Mouse (Mus musculus) large intestine, adult 2 months (tissue): ENCODE data around the gene Krt77. TPM values are rescaled to one million over a fixed set of nuclear protein-coding genes. Genes with fewer than 3 reads are reported as not detected.

ENCODE experiments used
- DNase-seq: peaks from one replicate; pipeline ENCODE4 v3.0.0-alpha.2; 2012; ENCODE audit warnings: low read depth, low spot score
- WGBS: fragments of 180-500 bp; shearing (Covaris S2); methylation state at CpG from one replicate; pipeline ENCODE4 v1.1.7; 2018; 5-methylcytosine and 5-hydroxymethylcytosine counted together
- polyA plus RNA-seq: library from polyadenylated mRNA; depleted of rRNA; stranded (reverse); fragments of >200 nt; gene quantifications from 2 replicates; pipeline ENCODE4 v1.2.3, GENCODE M21; 2012; rRNA removed

Gene Krt77
- not detected in 2 replicates for polyA plus RNA-seq

DNA sequence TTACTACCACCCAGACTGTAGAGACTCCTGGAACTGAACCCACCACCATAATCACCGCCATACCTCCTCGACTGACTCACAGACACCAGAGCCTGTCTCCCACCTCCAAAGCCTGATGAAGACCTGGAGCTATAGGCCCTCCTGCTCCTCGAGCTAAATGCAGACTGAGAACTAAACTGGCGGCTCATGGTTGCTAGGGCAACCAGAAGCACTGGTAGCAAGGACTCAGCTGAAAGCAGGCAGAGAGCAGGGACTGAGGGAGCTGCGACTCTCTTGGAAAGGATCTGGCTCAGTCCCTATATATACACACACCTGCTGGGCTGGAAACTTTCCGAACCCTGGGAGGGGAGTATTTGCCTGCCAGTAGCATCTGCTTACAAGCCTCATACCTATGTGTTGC is at the start of gene Krt77:
Gene Krt77 (minus strand): TSS at position 275 of the 400 bp plus-strand sequence.
- WGBS = 24% methylated on average over 6 of the region's 6 CpGs
- DNase-seq = no peak

GRCm38 (mm10) chr15:101916072-101916471 is 46.6 kb upstream of the Krt77 start:
- DNase-seq = no peak
- 62% methylated on average over 2 of the region's 2 CpGs for WGBS

GRCm38 (mm10) chr15:101904849-101905248 is 35.3 kb upstream of the Krt77 start:
- DNase-seq = no peak
- WGBS = 85% methylated on average over 5 of the region's 5 CpGs

DNA sequence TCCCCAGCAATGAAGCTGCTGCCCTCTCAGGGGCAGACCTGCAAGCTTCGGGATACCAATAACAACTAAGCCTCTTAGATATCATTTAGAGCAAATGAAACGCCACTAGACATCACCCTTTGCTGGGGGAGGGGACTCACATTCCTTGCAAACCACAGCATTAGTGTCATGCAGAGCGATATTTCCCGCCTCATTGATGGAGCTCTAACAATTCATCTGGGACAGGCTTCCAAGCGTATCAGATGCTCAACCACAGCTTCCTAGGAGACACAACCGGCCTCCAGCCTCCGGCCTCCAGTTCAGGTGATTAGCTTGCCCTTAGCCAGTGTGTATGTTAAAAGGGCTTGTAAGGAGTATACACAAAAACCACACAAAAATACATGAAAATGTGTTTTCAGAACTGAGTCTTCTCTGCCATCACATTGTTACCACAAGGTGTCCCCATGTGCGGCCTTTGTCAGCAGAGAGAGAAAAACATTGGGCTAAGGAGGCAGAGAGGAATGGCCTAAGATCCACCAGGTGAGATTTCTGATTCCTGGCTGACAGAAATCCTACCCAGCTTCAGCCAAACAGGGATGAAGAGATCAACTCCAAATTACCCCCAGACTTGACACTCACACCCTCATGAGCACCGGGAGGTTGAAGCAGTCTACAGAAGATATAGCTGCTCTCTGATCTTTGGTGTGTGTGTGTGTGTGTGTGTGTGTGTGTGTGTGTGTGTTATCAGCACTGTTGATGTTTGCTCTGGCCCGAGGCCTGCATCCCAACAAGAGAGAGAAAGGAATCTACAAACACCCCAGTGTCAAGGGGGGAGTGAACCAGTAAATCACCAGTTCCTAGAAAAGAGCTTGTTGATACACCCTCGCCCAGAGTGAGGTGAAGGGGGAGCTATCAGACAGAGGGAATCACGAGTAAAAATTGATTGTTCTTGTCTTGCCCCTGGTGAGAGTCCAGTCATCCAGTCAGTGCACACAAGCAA is 33.0 kb upstream of the Krt77 start:
- no peak for DNase-seq
- 55% methylated on average over 12 of the region's 12 CpGs for WGBS

DNA sequence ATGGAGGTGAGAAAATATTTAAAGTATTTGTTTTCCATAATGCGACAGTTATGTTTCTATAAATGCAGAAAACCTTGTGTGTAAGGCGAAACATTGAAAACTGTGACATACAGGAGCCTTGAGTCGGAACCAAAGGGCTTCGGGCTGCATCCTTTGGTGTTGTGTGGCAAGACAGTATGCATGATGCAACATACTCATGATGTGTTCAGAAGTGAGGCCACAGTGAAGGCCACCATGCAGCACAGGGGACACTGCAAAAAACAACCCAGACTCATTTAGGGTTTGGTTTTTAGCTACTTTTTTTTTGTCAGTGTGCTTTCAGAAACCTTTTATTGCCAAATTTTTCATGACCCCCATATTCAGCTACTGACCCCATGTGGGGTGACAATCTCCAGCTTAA is 25.7 kb upstream of the Krt77 start:
- DNase-seq = no peak
- 89% methylated on average over 4 of the region's 4 CpGs for WGBS

DNA sequence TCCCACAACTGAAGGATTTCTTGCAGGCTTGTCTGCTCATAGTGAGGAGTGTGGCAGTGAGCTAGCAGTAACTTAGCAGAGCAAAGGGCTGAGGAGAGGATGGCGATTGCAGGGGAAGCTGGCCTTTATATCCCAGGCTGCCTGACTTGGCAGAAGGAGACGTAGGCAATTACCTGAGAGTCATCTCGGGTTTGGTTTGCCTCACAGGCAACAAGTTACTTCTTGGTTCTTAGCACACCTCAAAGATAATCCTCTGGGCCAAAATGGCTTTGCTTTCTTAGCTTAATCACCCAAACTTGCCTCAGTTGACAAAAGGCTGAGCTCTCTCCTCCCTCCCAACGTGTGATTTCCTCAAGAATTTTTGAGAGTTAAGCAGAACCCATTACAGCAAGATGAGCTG is 23.3 kb upstream of the Krt77 start, which contains the start of gene Krt76:
Gene Krt76 (minus strand): TSS at position 101 of the 400 bp plus-strand sequence.
- WGBS = 57% methylated on average over 4 of the region's 4 CpGs

DNA sequence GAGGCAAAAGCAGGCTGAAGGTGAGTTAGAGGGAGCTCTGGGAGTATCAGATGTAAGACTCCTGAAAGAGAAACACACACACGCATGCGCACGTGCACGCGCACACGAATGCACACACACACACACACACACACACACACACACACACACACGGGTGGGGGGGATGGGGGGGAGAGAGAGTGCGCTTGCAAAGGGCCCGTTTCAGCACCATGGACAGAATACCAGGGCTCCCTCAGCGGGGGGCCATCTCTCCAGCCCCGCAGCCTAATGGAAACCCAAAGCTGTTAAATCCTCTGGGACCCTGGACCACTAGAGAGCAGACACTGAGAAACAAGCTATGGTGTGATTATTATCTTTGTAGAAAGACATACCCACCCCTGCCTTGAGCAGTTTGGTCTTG is 10.3 kb upstream of the Krt77 start:
- WGBS = 14% methylated on average over 9 of the region's 11 CpGs

More for the DNA sequence above, 23.3 kb upstream of the Krt77 start, which contains the start of gene Krt76:
- no peak for DNase-seq

GRCm38 (mm10) chr15:101878041-101878440 is 8.5 kb upstream of the Krt77 start:
- DNase-seq = no peak
- 44% methylated on average over 2 of the region's 2 CpGs for WGBS

More for the DNA sequence above, 10.3 kb upstream of the Krt77 start:
- no peak for DNase-seq

DNA sequence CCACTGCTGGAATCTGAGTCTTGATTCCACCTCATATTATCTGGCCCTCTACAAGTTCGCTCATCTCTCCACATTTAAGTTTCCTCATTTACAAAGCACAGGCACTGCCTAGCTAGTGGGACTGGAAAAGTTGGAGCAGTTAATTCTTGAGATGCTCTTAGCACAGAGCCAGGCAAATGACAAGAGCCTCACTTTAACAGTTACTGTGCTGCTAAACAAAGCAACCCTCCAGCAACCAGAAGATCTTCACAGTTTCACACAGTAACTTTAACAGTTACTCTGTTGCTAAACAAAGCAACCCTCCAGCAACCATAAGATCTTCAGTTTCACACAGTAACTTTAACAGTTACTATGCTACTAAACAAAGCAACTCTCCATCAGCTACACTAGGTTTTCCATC is 4.9 kb upstream of the Krt77 start:
- WGBS = 81% methylated on average over 1 of the region's 1 CpGs
- no peak for DNase-seq

DNA sequence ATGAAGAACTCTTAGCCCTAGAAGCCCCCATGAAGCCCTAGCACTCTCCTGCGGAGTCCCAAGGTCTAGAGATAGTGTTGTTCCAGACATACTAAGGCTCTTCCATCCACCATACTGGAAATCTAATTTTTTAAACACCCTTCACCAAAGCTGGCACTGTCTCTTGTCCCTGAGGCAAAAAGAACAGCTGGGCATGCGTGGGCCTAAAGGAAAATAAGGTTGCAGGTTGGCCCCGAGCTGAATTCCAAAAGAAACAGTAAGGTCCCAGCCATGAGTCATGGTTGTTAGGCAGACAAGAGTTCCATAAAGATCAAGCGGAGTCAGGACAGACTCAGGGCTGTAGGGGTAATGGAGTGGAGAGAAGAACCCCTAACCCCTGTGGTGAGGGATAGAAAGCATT is 3.7 kb upstream of the Krt77 start:
- no peak for DNase-seq
- WGBS = 68% methylated on average over 4 of the region's 4 CpGs

GRCm38 (mm10) chr15:101866754-101867153 is 2.8 kb downstream of the Krt77 start:
- WGBS = 80% methylated on average over 7 of the region's 7 CpGs
- DNase-seq = no peak

- no peak for DNase-seq
Observed at GRCm38 (mm10) chr15:101860421-101861130, 8.9 kb downstream of the Krt77 start.

GRCm38 (mm10) chr15:101859735-101860170 is 9.8 kb downstream of the Krt77 start:
- no peak for DNase-seq
- WGBS = under 1% methylated on average over 33 of the region's 33 CpGs

More at GRCm38 (mm10) chr15:101860421-101861130, 8.9 kb downstream of the Krt77 start:
- 62% methylated on average over 13 of the region's 13 CpGs for WGBS

GRCm38 (mm10) chr15:101858673-101859425 is 10.7 kb downstream of the Krt77 start:
- 61% methylated on average over 11 of the region's 11 CpGs for WGBS

GRCm38 (mm10) chr15:101856696-101857095 is 12.8 kb downstream of the Krt77 start:
- no peak for DNase-seq
- WGBS = 44% methylated on average over 5 of the region's 5 CpGs

More at GRCm38 (mm10) chr15:101858673-101859425, 10.7 kb downstream of the Krt77 start:
- no peak for DNase-seq

DNA sequence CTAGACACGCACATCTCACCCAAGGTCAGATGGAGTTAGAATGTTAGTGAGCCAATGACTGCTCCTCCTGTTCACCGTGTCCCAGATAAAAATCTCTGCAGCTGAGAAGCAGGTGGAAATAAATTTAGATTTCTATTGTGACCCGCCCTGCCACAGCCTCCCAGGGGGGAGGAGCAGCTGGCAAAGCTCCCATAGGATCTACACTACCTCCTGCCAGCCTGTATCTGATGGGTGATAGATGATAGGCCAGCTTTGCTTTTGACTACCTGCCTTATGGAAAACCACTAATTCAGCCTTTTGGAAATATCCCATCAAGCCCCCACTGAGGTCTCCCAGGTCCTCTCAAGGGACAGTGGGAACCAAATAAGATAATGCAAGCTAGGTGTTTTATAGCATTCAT is 13.8 kb downstream of the Krt77 start:
- WGBS = 31% methylated on average over 3 of the region's 3 CpGs
- no peak for DNase-seq

GRCm38 (mm10) chr15:101854294-101854693 is 15.2 kb downstream of the Krt77 start:
- WGBS = 41% methylated on average over 5 of the region's 5 CpGs
- no peak for DNase-seq

- WGBS = 18% methylated on average over 5 of the region's 5 CpGs
- no peak for DNase-seq
Observed at GRCm38 (mm10) chr15:101852571-101852970, 16.9 kb downstream of the Krt77 start.

DNA sequence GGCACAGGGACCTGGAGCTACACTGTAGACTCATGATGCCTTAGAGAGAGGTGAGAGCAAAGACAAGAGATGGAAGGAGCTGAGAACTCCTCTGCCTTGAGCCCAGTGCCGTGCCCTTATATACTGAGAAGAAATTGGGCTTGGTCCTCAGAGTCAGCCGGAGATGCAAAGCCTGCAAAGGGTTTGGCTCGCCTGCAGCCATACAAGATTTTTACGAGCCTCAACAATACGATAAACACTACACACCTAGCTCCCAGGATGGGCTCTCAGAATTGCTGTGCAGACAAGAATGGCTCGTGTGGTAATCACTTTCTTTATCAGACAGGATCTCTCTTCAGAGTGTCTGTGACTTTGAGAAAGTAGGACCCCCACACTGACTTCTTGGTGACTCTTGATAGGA is 18.8 kb downstream of the Krt77 start, which contains the start of gene Krt1:
Gene Krt1 (minus strand): TSS at position 101 of the 400 bp plus-strand sequence.
- WGBS = 24% methylated on average over 6 of the region's 6 CpGs
- no peak for DNase-seq
